Mouse (Mus musculus): ENCODE data around the gene Saysd1. TPM values are rescaled to one million over a fixed set of nuclear protein-coding genes. Genes with fewer than 3 reads are reported as not detected.

Saysd1 gene
- total and polyA plus RNA-seq, 3 experiments: 5.3 to 6.6 (median 5.9) TPM

GRCm38 (mm10) chr14:20179731-20180280 is 41.5 kb upstream of the Saysd1 start:
- H3K9me3 ChIP-seq (replicated peaks; ENCODE audit: low read length): no peaks in the 10 kb centered on the region
- no peaks in the 10 kb centered on the region for H3K27me3 ChIP-seq (replicated peaks)
- TF ChIP-seq NRF1 (IDR thresholded peaks at IDR 0.05; ENCODE audit: low read depth, low read length) (no peak), MEF2A (IDR thresholded peaks at IDR 0.05; ENCODE audit: borderline replicate concordance, low read depth, low read length) (no peak), ZC3H11A (IDR thresholded peaks at IDR 0.05; ENCODE audit: low read depth, low read length) (no peak), ELF1 (IDR thresholded peaks at IDR 0.05; ENCODE audit: low read depth, low read length) (no peak), E2F4 (IDR thresholded peaks at IDR 0.05; ENCODE audit: insufficient replicate concordance, low read depth, low read length) (no peak), POLR2AphosphoS2 (IDR thresholded peaks at IDR 0.05; ENCODE audit: low read depth, low read length) (no peak), JUN (IDR thresholded peaks at IDR 0.05; ENCODE audit: insufficient read depth, low read depth, low read length) (no peak), MAZ (IDR thresholded peaks at IDR 0.05; ENCODE audit: low read depth, low read length) (no peak)
- H3K36me3 ChIP-seq (replicated peaks in 1 of 2; ENCODE audit: control insufficient read depth in 1 of 2, insufficient read depth in 1 of 2, low read length in 1 of 2): no peaks in the 10 kb centered on the region
- in situ Hi-C loops (cut with MboI; ENCODE audit: low pct_ligation_motif_present, low pct_unique_long_range_greater_than_20kb, low sequenced_read_pairs) (loop anchor here (5.0 kb wide), 1 partner anchor 58 kb away; no protein-coding TSS in a partner anchor), dilution Hi-C loops (cut with MboI; ENCODE audit: extremely low pct_ligation_motif_present, extremely low pct_unique_long_range_greater_than_20kb, low sequenced_read_pairs) (no loop called here)
- H3K27ac ChIP-seq (ENCODE audit: insufficient read depth, low read depth): no peak overlapping the region
- H3K4me2 ChIP-seq (ENCODE audit: insufficient read depth, low read depth, poor library complexity, severe bottlenecking): peak overlapping the region; percentile 89
- H3K4me3 ChIP-seq (replicated peaks in 1 of 3; ENCODE audit: low read depth in 2 of 3, low read length in 2 of 3, poor library complexity in 1 of 3): peak overlapping the region; percentile 70 to 87 (median 73)
- H3K4me1 ChIP-seq (ENCODE audit: control insufficient read depth in 1 of 2, insufficient read depth in 2 of 2): peaks cover 4 to 41% of the 10 kb centered on the region in 2 experiments; a peak in 3 of 4 replicates
- H3K9ac ChIP-seq (ENCODE audit: insufficient read depth, low read depth): peak overlapping the region; percentile 32
- peaks cover 63% of the 10 kb centered on the region for H3K79me2 ChIP-seq (replicated peaks; ENCODE audit: control insufficient read depth, extremely low read depth, insufficient read depth, poor library complexity, severe bottlenecking)
- DNase-seq (ENCODE audit: extremely low read depth): no peak

GRCm38 (mm10) chr14:20179080-20179479 is 40.7 kb upstream of the Saysd1 start:
- Histone ChIP-seq H3K9me3 (replicated peaks; ENCODE audit: low read length) (no peaks in the 10 kb centered on the region), H3K9ac (ENCODE audit: insufficient read depth, low read depth) (peak overlapping the region; percentile 32; the same call in 1 of the 2 replicates), H3K4me1 (ENCODE audit: control insufficient read depth in 1 of 2, insufficient read depth in 2 of 2) (peaks cover 7 to 48% of the 10 kb centered on the region in 2 experiments), H3K36me3 (replicated peaks in 1 of 2; ENCODE audit: control insufficient read depth in 1 of 2, insufficient read depth in 1 of 2, low read length in 1 of 2) (no peaks in the 10 kb centered on the region), H3K27me3 (replicated peaks) (no peaks in the 10 kb centered on the region), H3K79me2 (replicated peaks; ENCODE audit: control insufficient read depth, extremely low read depth, insufficient read depth, poor library complexity, severe bottlenecking) (peaks cover 63% of the 10 kb centered on the region), H3K4me3 (replicated peaks in 1 of 3; ENCODE audit: low read depth in 2 of 3, low read length in 2 of 3, poor library complexity in 1 of 3) (peak overlapping the region; percentile 70 to 87 (median 73)), H3K27ac (ENCODE audit: insufficient read depth, low read depth) (no peak overlapping the region), H3K4me2 (ENCODE audit: insufficient read depth, low read depth, poor library complexity, severe bottlenecking) (peak overlapping the region; percentile 89)
- dilution Hi-C loops (cut with MboI; ENCODE audit: extremely low pct_ligation_motif_present, extremely low pct_unique_long_range_greater_than_20kb, low sequenced_read_pairs): no loop called here
- in situ Hi-C loops (cut with MboI; ENCODE audit: low pct_ligation_motif_present, low pct_unique_long_range_greater_than_20kb, low sequenced_read_pairs): loop anchor here (5.0 kb wide), 1 partner anchor 57 kb away; no protein-coding TSS in a partner anchor
- TF ChIP-seq MXI1 (IDR thresholded peaks at IDR 0.05; ENCODE audit: low read depth, low read length) (peak; percentile 38; the same call in 1 of the 2 replicates), NELFE (IDR thresholded peaks at IDR 0.05; ENCODE audit: low read depth, low read length) (no peak)
- DNase-seq (ENCODE audit: extremely low read depth): no peak

GRCm38 (mm10) chr14:20178593-20178992 is 40.3 kb upstream of the Saysd1 start:
- TF ChIP-seq ELF1 (IDR thresholded peaks at IDR 0.05; ENCODE audit: low read depth, low read length) (no peak), HCFC1 (IDR thresholded peaks at IDR 0.05; ENCODE audit: low read depth, low read length) (no peak), USF2 (conservative IDR thresholded peaks at IDR 0.05; ENCODE audit: low read depth, low read length) (no peak), CHD2 (IDR thresholded peaks at IDR 0.05; ENCODE audit: low read length) (no peak)
- no peak for DNase-seq (ENCODE audit: extremely low read depth)
- Histone ChIP-seq H3K9ac (ENCODE audit: insufficient read depth, low read depth) (peak overlapping the region; percentile 32; the same call in 1 of the 2 replicates), H3K79me2 (replicated peaks; ENCODE audit: control insufficient read depth, extremely low read depth, insufficient read depth, poor library complexity, severe bottlenecking) (peaks cover 63% of the 10 kb centered on the region), H3K36me3 (replicated peaks in 1 of 2; ENCODE audit: control insufficient read depth in 1 of 2, insufficient read depth in 1 of 2, low read length in 1 of 2) (no peaks in the 10 kb centered on the region), H3K4me2 (ENCODE audit: insufficient read depth, low read depth, poor library complexity, severe bottlenecking) (peak overlapping the region; percentile 89), H3K27ac (ENCODE audit: insufficient read depth, low read depth) (peak overlapping the region; percentile 29; the same call in 1 of the 2 replicates), H3K9me3 (replicated peaks; ENCODE audit: low read length) (no peaks in the 10 kb centered on the region), H3K4me1 (ENCODE audit: control insufficient read depth in 1 of 2, insufficient read depth in 2 of 2) (peaks cover 7 to 51% of the 10 kb centered on the region in 2 experiments), H3K4me3 (replicated peaks in 1 of 3; ENCODE audit: low read depth in 2 of 3, low read length in 2 of 3, poor library complexity in 1 of 3) (peak overlapping the region; percentile 5 to 87 (median 70)), H3K27me3 (replicated peaks) (no peaks in the 10 kb centered on the region)
- dilution Hi-C loops (cut with MboI; ENCODE audit: extremely low pct_ligation_motif_present, extremely low pct_unique_long_range_greater_than_20kb, low sequenced_read_pairs): no loop called here
- in situ Hi-C loops (cut with MboI; ENCODE audit: low pct_ligation_motif_present, low pct_unique_long_range_greater_than_20kb, low sequenced_read_pairs): loop anchor here (5.0 kb wide), 1 partner anchor 56 kb away; no protein-coding TSS in a partner anchor

Measured in CH12.LX (cell line).